Mouse (Mus musculus) large intestine, adult 2 months (tissue): ENCODE data around the gene 1700008O03Rik. TPM values are rescaled to one million over a fixed set of nuclear protein-coding genes. Genes with fewer than 3 reads are reported as not detected.

Experiments
- DNase-seq: peaks from one replicate; pipeline ENCODE4 v3.0.0-alpha.2; 2012; ENCODE audit warnings: low read depth, low spot score
- WGBS: fragments of 180-500 bp; shearing (Covaris S2); methylation state at CpG from one replicate; pipeline ENCODE4 v1.1.7; 2018; 5-methylcytosine and 5-hydroxymethylcytosine counted together
- polyA plus RNA-seq: library from polyadenylated mRNA; depleted of rRNA; stranded (reverse); fragments of >200 nt; gene quantifications from 2 replicates; pipeline ENCODE4 v1.2.3, GENCODE M21; 2012

Gene 1700008O03Rik
- polyA plus RNA-seq, 1 experiment, result 0.95 TPM

GRCm38 (mm10) chr7:44382541-44382940, 3.1 kb downstream of the 1700008O03Rik start:
- no peak for DNase-seq

GRCm38 (mm10) chr7:44378290-44378689, 7.3 kb downstream of the 1700008O03Rik start:
- no peak for DNase-seq
- 26% methylated on average over 4 of the region's 4 CpGs for WGBS

More at GRCm38 (mm10) chr7:44382541-44382940, 3.1 kb downstream of the 1700008O03Rik start:
- WGBS, result 69% methylated on average over 12 of the region's 12 CpGs

- no peak for DNase-seq
- WGBS, result 71% methylated on average over 3 of the region's 3 CpGs
Measured at GRCm38 (mm10) chr7:44375793-44376192, 9.8 kb downstream of the 1700008O03Rik start.

- 24% methylated on average over 10 of the region's 10 CpGs for WGBS
- DNase-seq, result no peak
Measured at GRCm38 (mm10) chr7:44375207-44375606, 10.4 kb downstream of the 1700008O03Rik start.

- WGBS, result 12% methylated on average over 5 of the region's 5 CpGs
- DNase-seq, result no peak
Measured at GRCm38 (mm10) chr7:44374756-44375155, 10.9 kb downstream of the 1700008O03Rik start.

GRCm38 (mm10) chr7:44373889-44374652, 11.5 kb downstream of the 1700008O03Rik start:
- under 1% methylated on average over 19 of the region's 19 CpGs for WGBS
- peak; percentile 80 for DNase-seq

GRCm38 (mm10) chr7:44373460-44373859, 12.2 kb downstream of the 1700008O03Rik start:
- WGBS, result 5% methylated on average over 7 of the region's 7 CpGs
- no peak for DNase-seq

- DNase-seq, result no peak
- 94% methylated on average over 8 of the region's 8 CpGs for WGBS
Measured at GRCm38 (mm10) chr7:44372678-44373077, 12.9 kb downstream of the 1700008O03Rik start.

GRCm38 (mm10) chr7:44360792-44361301, 24.8 kb downstream of the 1700008O03Rik start:
- DNase-seq, result no peak
- WGBS, result 12% methylated on average over 21 of the region's 21 CpGs

- DNase-seq, result peak; percentile 68
- whole genome bisulfite sequencing, result under 1% methylated on average over 54 of the region's 54 CpGs
Measured at GRCm38 (mm10) chr7:44359908-44360672, 25.5 kb downstream of the 1700008O03Rik start.

GRCm38 (mm10) chr7:44358886-44359654, 26.6 kb downstream of the 1700008O03Rik start:
- WGBS, result 8% methylated on average over 25 of the region's 26 CpGs
- no peak for DNase-seq

- WGBS, result 18% methylated on average over 5 of the region's 5 CpGs
- no peak for DNase-seq
Measured at GRCm38 (mm10) chr7:44358012-44358411, 27.6 kb downstream of the 1700008O03Rik start.

- DNase-seq, result no peak
- WGBS, result 17% methylated on average over 10 of the region's 10 CpGs
Measured at GRCm38 (mm10) chr7:44357531-44357930, 28.1 kb downstream of the 1700008O03Rik start.

- DNase-seq, result no peak
- WGBS, result 4% methylated on average over 35 of the region's 35 CpGs
Measured at GRCm38 (mm10) chr7:44356590-44357481, 28.8 kb downstream of the 1700008O03Rik start.

GRCm38 (mm10) chr7:44355411-44355810, 30.2 kb downstream of the 1700008O03Rik start:
- no peak for DNase-seq
- WGBS, result 72% methylated on average over 6 of the region's 6 CpGs

GRCm38 (mm10) chr7:44353601-44354340, 31.8 kb downstream of the 1700008O03Rik start:
- no peak for DNase-seq
- 2% methylated on average over 35 of the region's 35 CpGs for WGBS

- DNase-seq, result no peak
- 5% methylated on average over 71 of the region's 71 CpGs for WGBS
Measured at GRCm38 (mm10) chr7:44352750-44353600, 32.6 kb downstream of the 1700008O03Rik start.
